Mouse (Mus musculus) thymus, adult 2 months (tissue): ENCODE measurements around the gene Cep57.

Experiments
- CTCF ChIP-seq: fragments of 200-500 bp; IDR thresholded peaks from 2 replicates; pipeline ENCODE4 v1.5.1; 2012; ENCODE audit warnings: mild to moderate bottlenecking, control low read depth, low read length, moderate library complexity, borderline replicate concordance; ENCODE audit not compliant: control insufficient read depth, poor library complexity, insufficient read depth; ENCODE audit errors: extremely low read depth
- POLR2A ChIP-seq: fragments of 200-500 bp; IDR thresholded peaks from 2 replicates; pipeline ENCODE4 v1.6.1; 2012; ENCODE audit warnings: mild to moderate bottlenecking, low read length, control low read depth, moderate library complexity; ENCODE audit not compliant: control insufficient read depth, poor library complexity, insufficient read depth; ENCODE audit errors: extremely low read depth

DNA sequence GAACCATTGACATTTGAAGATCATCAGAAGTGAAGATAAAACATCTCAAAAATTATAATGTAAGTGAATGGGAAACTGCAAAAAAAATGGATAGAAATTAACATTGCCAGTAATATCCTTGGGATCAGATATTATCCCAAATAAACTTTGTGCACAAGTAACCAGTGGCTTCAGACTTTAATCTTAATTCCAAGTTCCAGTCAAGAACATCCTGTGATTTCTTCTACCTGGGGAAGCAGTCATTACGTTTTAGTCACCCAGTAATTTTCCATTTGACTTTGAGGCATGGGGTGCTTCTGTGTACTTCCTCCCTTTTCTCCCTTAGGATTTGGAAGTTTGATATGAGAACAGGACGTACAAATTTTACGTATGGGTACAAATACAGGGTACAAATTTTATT, 66.5 kb downstream of the Cep57 start:
- no peak for TF ChIP-seq CTCF
- no peak for TF ChIP-seq POLR2A
